Mouse (Mus musculus): Measurements from ENCODE around the gene Chchd2. TPM values are rescaled to one million over a fixed set of nuclear protein-coding genes. Genes with fewer than 3 reads are reported as not detected.
"Not testable (repeated sequence)": the region's sequence is repeated elsewhere in the genome, so short reads cannot be mapped to it uniquely, and the experiment has no call there.

Chchd2 gene
- polyA plus RNA-seq, 1 experiment from 2014 or later, result 1,262 TPM

GRCm38 (mm10) chr5:129909147-129909546 is 21.9 kb upstream of the Chchd2 start:
- DNase-seq (ENCODE audit: low spot score), result no peak
- Histone ChIP-seq H3K27ac (peak overlapping the region; percentile 89; the same call in 1 of the 2 replicates), H3K4me1 (peaks cover 9% of the 10 kb centered on the region), H3K27me3 (ENCODE audit: low read depth, poor library complexity, severe bottlenecking) (peaks cover 8% of the 10 kb centered on the region; the same call in 1 of the 2 replicates), H3K4me3 (peak overlapping the region; percentile 65), H3K36me3 (peaks cover 5% of the 10 kb centered on the region), H3K9me3 (replicated peaks) (no peaks in the 10 kb centered on the region)
- WGBS, result 77% methylated on average over 9 of the region's 9 CpGs

GRCm38 (mm10) chr5:129908242-129908965 is 21.1 kb upstream of the Chchd2 start, which contains the start of gene Nupr1l:
Gene Nupr1l (plus strand): TSS chr5:129908540.
- Histone ChIP-seq H3K4me1 (peaks cover 9% of the 10 kb centered on the region), H3K27me3 (ENCODE audit: low read depth, poor library complexity, severe bottlenecking) (peaks cover 8% of the 10 kb centered on the region; the same call in 1 of the 2 replicates), H3K9me3 (replicated peaks) (no peaks in the 10 kb centered on the region), H3K4me3 (peak within 1 kb of the TSS; percentile 65), H3K36me3 (peaks cover 11% of the 10 kb centered on the region), H3K27ac (peak within 1 kb of the TSS; percentile 89)
- under 1% methylated on average over 63 of the region's 63 CpGs for WGBS
- peak; percentile 96 for DNase-seq (ENCODE audit: low spot score)

DNA sequence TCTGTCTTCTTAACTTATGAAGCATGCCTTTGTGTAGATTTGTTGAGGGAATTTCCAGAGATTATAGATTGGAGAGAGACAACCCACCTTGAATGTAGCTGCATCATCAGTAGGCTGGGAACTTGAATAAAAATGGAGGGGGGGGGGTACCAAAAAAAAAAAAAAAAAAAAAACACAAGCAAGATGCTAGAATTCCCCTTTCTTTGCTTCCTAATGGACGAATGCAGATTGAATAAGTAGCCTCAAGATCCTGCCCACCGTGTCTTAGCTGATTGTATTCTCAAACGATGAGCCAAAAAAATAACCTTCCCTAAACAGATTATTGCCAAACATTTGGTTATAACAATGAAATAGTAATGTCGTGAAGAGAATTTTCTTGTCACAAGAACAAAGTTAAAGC is 20.5 kb upstream of the Chchd2 start:
- no peak for DNase-seq (ENCODE audit: low spot score)
- Histone ChIP-seq H3K36me3 (peaks cover 16% of the 10 kb centered on the region), H3K9me3 (replicated peaks) (no peaks in the 10 kb centered on the region), H3K27me3 (ENCODE audit: low read depth, poor library complexity, severe bottlenecking) (peaks cover 8% of the 10 kb centered on the region; the same call in 1 of the 2 replicates), H3K27ac (peak overlapping the region; percentile 89), H3K4me3 (peak overlapping the region; percentile 65), H3K4me1 (peaks cover 9% of the 10 kb centered on the region)
- 39% methylated on average over 4 of the region's 4 CpGs for WGBS

- H3K4me3 ChIP-seq, result no peak within 1 kb of the TSS
These were observed 11.2 kb upstream of the Chchd2 start, which contains the start of gene Phkg1 for GRCm38 (mm10) chr5:129898449-129898848. Gene Phkg1 (minus strand): TSS chr5:129898549.

DNA sequence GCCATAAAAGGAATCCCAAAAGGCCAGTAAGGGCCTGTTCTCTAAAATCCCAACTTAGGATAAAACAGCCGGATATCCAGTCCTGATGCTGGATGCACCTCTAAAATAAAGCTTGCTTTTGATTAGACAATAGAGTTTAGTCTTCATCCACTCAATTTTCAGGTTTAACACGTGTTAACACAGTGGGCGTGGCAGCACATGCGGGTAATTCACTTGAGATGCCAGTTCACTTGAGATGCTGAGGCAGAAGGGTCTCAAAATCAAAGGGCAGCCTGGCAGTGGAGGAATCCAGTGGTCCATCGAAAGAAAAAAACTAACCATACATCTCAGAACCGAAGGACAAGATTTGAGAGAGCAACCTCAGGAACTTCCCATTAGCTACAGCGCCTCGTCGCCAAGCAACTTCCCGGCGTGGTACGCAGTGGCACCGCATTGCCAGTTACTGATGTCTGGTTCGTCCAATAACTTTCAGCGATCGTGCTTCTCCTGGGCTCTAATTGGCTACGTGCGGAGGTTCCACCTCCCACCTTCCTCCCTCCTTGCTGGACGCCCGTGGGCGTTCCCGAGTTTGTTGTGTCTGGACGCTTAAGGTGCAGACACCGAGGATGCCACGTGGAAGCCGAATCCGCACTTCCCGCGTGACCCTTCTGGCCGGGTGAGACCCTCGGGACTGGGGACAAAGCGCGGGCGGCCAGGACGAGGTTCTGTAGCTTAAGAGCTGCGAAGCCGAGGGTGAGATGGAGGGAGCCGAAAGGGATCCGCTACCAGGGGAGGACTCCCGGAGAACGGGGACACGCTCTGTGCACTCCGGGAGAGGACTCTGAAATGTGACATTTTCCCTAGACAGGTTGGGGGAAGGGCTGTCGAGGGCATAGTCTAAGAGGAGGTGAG is 8.2 kb upstream of the Chchd2 start, which contains the start of gene Zbed5:
Zbed5 (plus strand) TSS at position 526 of the 891 bp plus-strand sequence.
- peak within 1 kb of the TSS; percentile 81 for H3K27ac ChIP-seq
- H3K4me1 ChIP-seq, result peaks cover 18% of the 10 kb centered on the region
- 2% methylated on average over 44 of the region's 44 CpGs for WGBS
- no peaks in the 10 kb centered on the region for H3K27me3 ChIP-seq (ENCODE audit: low read depth, poor library complexity, severe bottlenecking)
- H3K9me3 ChIP-seq (replicated peaks), result no peaks in the 10 kb centered on the region
- peak within 1 kb of the TSS; percentile 72 for H3K4me3 ChIP-seq
- H3K36me3 ChIP-seq, result peaks cover 4% of the 10 kb centered on the region
- peak; percentile 87 for DNase-seq (ENCODE audit: low spot score)

More at GRCm38 (mm10) chr5:129898449-129898848, 11.2 kb upstream of the Chchd2 start, which contains the start of gene Phkg1:
- 100% methylated on average over 1 of the region's 1 CpGs for WGBS
- peaks cover 18% of the 10 kb centered on the region for H3K4me1 ChIP-seq
- H3K36me3 ChIP-seq, result peaks cover 29% of the 10 kb centered on the region
- no peaks in the 10 kb centered on the region for H3K27me3 ChIP-seq (ENCODE audit: low read depth, poor library complexity, severe bottlenecking)
- no peaks in the 10 kb centered on the region for H3K9me3 ChIP-seq (replicated peaks)
- no peak within 1 kb of the TSS for H3K27ac ChIP-seq
- no peak for DNase-seq (ENCODE audit: low spot score)

GRCm38 (mm10) chr5:129890390-129890789 is 3.1 kb upstream of the Chchd2 start:
- DNase-seq (ENCODE audit: low spot score); H3K4me3 ChIP-seq; H3K9me3 ChIP-seq (replicated peaks); H3K27ac ChIP-seq; H3K27me3 ChIP-seq (ENCODE audit: low read depth, poor library complexity, severe bottlenecking); H3K36me3 ChIP-seq: not testable (repeated sequence)
- peaks cover 16% of the 10 kb centered on the region for H3K4me1 ChIP-seq
- 79% methylated on average over 6 of the region's 7 CpGs for WGBS

GRCm38 (mm10) chr5:129886271-129886670 is 999 bp downstream of the Chchd2 start:
- H3K4me3 ChIP-seq, result peak overlapping the region; percentile 90

DNA sequence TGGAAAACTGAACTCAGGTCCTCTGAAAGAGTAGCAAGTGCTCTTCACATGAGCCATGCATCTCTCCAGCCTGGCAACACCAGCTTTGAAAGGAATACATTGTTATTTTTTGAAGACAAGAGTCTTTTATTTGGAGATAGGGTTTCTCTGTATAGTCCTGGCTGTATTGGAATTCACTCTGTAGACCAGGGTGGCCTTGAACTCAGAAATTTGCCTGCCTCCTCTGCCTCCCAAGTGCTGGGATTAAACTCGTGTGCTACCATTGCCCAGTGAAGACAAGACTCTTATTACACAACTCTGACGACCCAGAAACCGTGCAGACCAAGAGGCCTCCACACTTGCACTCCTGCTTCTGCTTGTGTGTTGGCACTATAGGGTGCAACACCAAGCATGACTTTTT is 7.4 kb downstream of the Chchd2 start:
- Histone ChIP-seq H3K27ac (no peak overlapping the region), H3K27me3 (ENCODE audit: low read depth, poor library complexity, severe bottlenecking) (no peaks in the 10 kb centered on the region), H3K4me3 (no peak overlapping the region), H3K36me3 (peaks cover 49% of the 10 kb centered on the region), H3K4me1 (no peaks in the 10 kb centered on the region), H3K9me3 (replicated peaks) (no peaks in the 10 kb centered on the region)
- 73% methylated on average over 3 of the region's 3 CpGs for WGBS
- no peak for DNase-seq (ENCODE audit: low spot score)

More at GRCm38 (mm10) chr5:129886271-129886670, 999 bp downstream of the Chchd2 start:
- Histone ChIP-seq H3K4me1 (peaks cover 6% of the 10 kb centered on the region), H3K27me3 (ENCODE audit: low read depth, poor library complexity, severe bottlenecking) (no peaks in the 10 kb centered on the region), H3K36me3 (peaks cover 43% of the 10 kb centered on the region), H3K27ac (peak overlapping the region; percentile 95), H3K9me3 (replicated peaks) (no peaks in the 10 kb centered on the region)
- no peak for DNase-seq (ENCODE audit: low spot score)
- 54% methylated on average over 10 of the region's 10 CpGs for WGBS

DNA sequence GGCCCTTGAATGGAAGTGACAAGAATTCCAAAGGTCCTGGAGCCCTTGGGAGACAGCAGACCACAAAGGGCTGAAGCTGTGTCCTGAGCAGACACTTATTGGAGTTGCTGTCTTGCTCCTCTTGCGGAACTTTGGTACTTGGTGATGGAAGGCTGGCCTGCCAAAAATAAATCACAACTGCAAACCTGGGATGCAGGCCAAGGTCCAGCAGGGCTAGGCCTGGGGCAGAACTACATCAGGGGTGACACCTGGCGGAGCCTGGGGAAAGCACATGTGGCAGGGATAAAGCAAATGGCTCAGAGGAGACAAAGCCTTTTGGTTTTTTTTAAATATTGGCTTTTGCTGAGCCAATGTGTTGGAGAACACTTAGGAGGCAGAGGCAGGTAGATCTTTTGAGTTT is 8.3 kb downstream of the Chchd2 start:
- Histone ChIP-seq H3K27ac (no peak overlapping the region), H3K4me3 (no peak overlapping the region), H3K4me1 (no peaks in the 10 kb centered on the region), H3K9me3 (replicated peaks) (no peaks in the 10 kb centered on the region), H3K27me3 (ENCODE audit: low read depth, poor library complexity, severe bottlenecking) (no peaks in the 10 kb centered on the region), H3K36me3 (peaks cover 40% of the 10 kb centered on the region)
- WGBS, result 68% methylated on average over 2 of the region's 2 CpGs
- DNase-seq (ENCODE audit: low spot score), result peak; percentile 43

GRCm38 (mm10) chr5:129877731-129878455 is 9.4 kb downstream of the Chchd2 start:
- Histone ChIP-seq H3K4me1 (no peaks in the 10 kb centered on the region), H3K27ac (no peak overlapping the region), H3K27me3 (ENCODE audit: low read depth, poor library complexity, severe bottlenecking) (no peaks in the 10 kb centered on the region), H3K36me3 (peaks cover 32% of the 10 kb centered on the region), H3K9me3 (replicated peaks) (no peaks in the 10 kb centered on the region), H3K4me3 (no peak overlapping the region)
- DNase-seq (ENCODE audit: low spot score), result no peak
- 72% methylated on average over 9 of the region's 9 CpGs for WGBS

- no peaks in the 10 kb centered on the region for H3K9me3 ChIP-seq (replicated peaks)
- peaks cover 6% of the 10 kb centered on the region for H3K36me3 ChIP-seq
- no peak for DNase-seq (ENCODE audit: low spot score)
- no peaks in the 10 kb centered on the region for H3K27me3 ChIP-seq (ENCODE audit: low read depth, poor library complexity, severe bottlenecking)
- H3K4me3 ChIP-seq, result no peak overlapping the region
- no peaks in the 10 kb centered on the region for H3K4me1 ChIP-seq
- WGBS, result 81% methylated on average over 11 of the region's 11 CpGs
- H3K27ac ChIP-seq, result no peak overlapping the region
These were observed 12.2 kb downstream of the Chchd2 start for GRCm38 (mm10) chr5:129875098-129875497.

- H3K9me3 ChIP-seq (replicated peaks), result no peaks in the 10 kb centered on the region
- WGBS, result 86% methylated on average over 12 of the region's 12 CpGs
- no peak for DNase-seq (ENCODE audit: low spot score)
- H3K4me1 ChIP-seq, result no peaks in the 10 kb centered on the region
- H3K4me3 ChIP-seq, result no peak overlapping the region
- H3K27ac ChIP-seq, result no peak overlapping the region
- no peaks in the 10 kb centered on the region for H3K27me3 ChIP-seq (ENCODE audit: low read depth, poor library complexity, severe bottlenecking)
- H3K36me3 ChIP-seq, result no peaks in the 10 kb centered on the region
These were observed 13.3 kb downstream of the Chchd2 start for GRCm38 (mm10) chr5:129873942-129874341.

Data from limb, embryonic 10.5 days (tissue).